Mouse (Mus musculus) midbrain, postnatal 0 days (tissue): ENCODE results near the gene Me3. TPM values are rescaled to one million over a fixed set of nuclear protein-coding genes. Genes with fewer than 3 reads are reported as not detected.

Experiments
- ATAC-seq: fragments of 200-750 bp; cut with Nextera tagmentation; 2 replicates; pipeline ENCODE4 v1.8.0; 2017; ENCODE audit warnings: moderate number of reproducible peaks, mild to moderate bottlenecking, moderate TSS enrichment, moderate library complexity; ENCODE audit not compliant: low FRiP score
- DNase-seq: peaks from one replicate; pipeline ENCODE4 v3.0.0-alpha.2; 2015; ENCODE audit warnings: low spot score
- H3K27ac ChIP-seq: fragments of 300-500 bp; sonication (generic); 2 replicates; pipeline ENCODE4 v1.5.1; 2014; ENCODE audit warnings: low read depth, mild to moderate bottlenecking, low read length, mixed read lengths
- H3K27me3 ChIP-seq: fragments of 300-500 bp; sonication (generic); 2 replicates; pipeline ENCODE4 v1.6.1; 2014; ENCODE audit warnings: low read length, control low read depth, mixed read lengths; ENCODE audit not compliant: insufficient read depth
- H3K36me3 ChIP-seq: fragments of 300-500 bp; sonication (generic); 2 replicates; pipeline ENCODE4 v1.6.1; 2014; ENCODE audit warnings: low read length, control low read depth, mixed read lengths; ENCODE audit not compliant: insufficient read depth
- H3K4me1 ChIP-seq: fragments of 300-500 bp; sonication (generic); 2 replicates; pipeline ENCODE4 v1.6.1; 2014; ENCODE audit warnings: mild to moderate bottlenecking, control low read depth, antibody characterized with exemption, low read length, mixed read lengths; ENCODE audit not compliant: insufficient read depth
- H3K4me2 ChIP-seq: fragments of 300-500 bp; sonication (generic); 2 replicates; pipeline ENCODE4 v1.6.1; 2014; ENCODE audit warnings: low read depth, mild to moderate bottlenecking, low read length, mixed read lengths; ENCODE audit not compliant: poor library complexity, severe bottlenecking
- H3K4me3 ChIP-seq: fragments of 300-500 bp; sonication (generic); 2 replicates; pipeline ENCODE4 v1.5.1; 2014; ENCODE audit warnings: low read depth, mild to moderate bottlenecking, low read length, moderate library complexity
- H3K9ac ChIP-seq: fragments of 300-500 bp; sonication (generic); replicated peaks from 2 replicates; pipeline ENCODE4 v1.6.1; 2014; ENCODE audit warnings: mild to moderate bottlenecking, low read length, moderate library complexity, mixed read lengths; ENCODE audit not compliant: poor library complexity, severe bottlenecking
- H3K9me3 ChIP-seq: fragments of 300-500 bp; sonication (generic); 2 replicates; pipeline ENCODE4 v1.6.1; 2016; ENCODE audit warnings: low read length, control low read depth
- CTCF ChIP-seq: IDR thresholded peaks from 2 replicates; pipeline ENCODE4 v1.5.1; 2016; ENCODE audit warnings: antibody characterized with exemption, mild to moderate bottlenecking
- WGBS: fragments of 180-500 bp; shearing (Covaris S2); extraction: QIAGEN DNeasy Blood & Tissue Kit; methylation state at CpG from one replicate; pipeline ENCODE4 v1.1.7; 2014; 5-methylcytosine and 5-hydroxymethylcytosine counted together
- polyA plus RNA-seq: library from polyadenylated mRNA; unstranded; fragments of >200 nt; fragmentation: Nextera tagmentation; extraction: Ambion mirVana; gene quantifications from 2 replicates; pipeline ENCODE4 v1.2.1, GENCODE M21; 2015
- total RNA-seq: library from RNA; depleted of rRNA; stranded (reverse); fragments of >200 nt; gene quantifications from 2 replicates; pipeline ENCODE4 v1.2.3, GENCODE M21; 2014

Me3 gene
- total and polyA plus RNA-seq, 2 experiments from 2014 or later = 23.7 to 25.2 TPM

- TF ChIP-seq CTCF = no peak
- peak; percentile 40 for DNase-seq
Measured at GRCm38 (mm10) chr7:89766678-89767508, 134.7 kb downstream of the Me3 start.

GRCm38 (mm10) chr7:89769106-89769896 lies 137.1 kb downstream of the Me3 start:
- DNase-seq = no peak
- H3K27me3 ChIP-seq = no peaks in the 10 kb centered on the region
- no peaks in the 10 kb centered on the region for H3K4me1 ChIP-seq
- no peak overlapping the region for H3K27ac ChIP-seq
- TF ChIP-seq CTCF = no peak
- H3K9ac ChIP-seq = no peak overlapping the region
- no peak overlapping the region for H3K4me2 ChIP-seq
- no peak for ATAC-seq
- no peaks in the 10 kb centered on the region for H3K9me3 ChIP-seq
- no peaks in the 10 kb centered on the region for H3K36me3 ChIP-seq
- 37% methylated on average over 9 of the region's 9 CpGs for WGBS
- H3K4me3 ChIP-seq = no peak overlapping the region

More at GRCm38 (mm10) chr7:89766678-89767508, 134.7 kb downstream of the Me3 start:
- H3K4me3 ChIP-seq = no peak overlapping the region
- no peaks in the 10 kb centered on the region for H3K9me3 ChIP-seq
- 0 out of 2 replicates have a peak, but pooled peaks have one; percentile 23 for ATAC-seq
- H3K4me2 ChIP-seq = no peak overlapping the region
- H3K9ac ChIP-seq = no peak overlapping the region
- no peak overlapping the region for H3K27ac ChIP-seq
- no peaks in the 10 kb centered on the region for H3K27me3 ChIP-seq
- no peaks in the 10 kb centered on the region for H3K4me1 ChIP-seq
- WGBS = 17% methylated on average over 5 of the region's 5 CpGs
- H3K36me3 ChIP-seq = no peaks in the 10 kb centered on the region

GRCm38 (mm10) chr7:89770021-89770420 lies 137.8 kb downstream of the Me3 start:
- no peak for TF ChIP-seq CTCF
- WGBS = 38% methylated on average over 6 of the region's 6 CpGs
- ATAC-seq = no peak
- Histone ChIP-seq H3K9me3 (no peaks in the 10 kb centered on the region), H3K4me2 (no peak overlapping the region), H3K4me3 (no peak overlapping the region), H3K27me3 (no peaks in the 10 kb centered on the region), H3K9ac (no peak overlapping the region), H3K36me3 (no peaks in the 10 kb centered on the region), H3K27ac (no peak overlapping the region), H3K4me1 (no peaks in the 10 kb centered on the region)
- DNase-seq = peak; percentile 28

GRCm38 (mm10) chr7:89772906-89773305 lies 140.7 kb downstream of the Me3 start:
- Histone ChIP-seq H3K36me3 (no peaks in the 10 kb centered on the region), H3K4me2 (no peak overlapping the region), H3K9me3 (no peaks in the 10 kb centered on the region), H3K27ac (no peak overlapping the region), H3K4me1 (no peaks in the 10 kb centered on the region; the same call in 1 of the 2 replicates), H3K4me3 (no peak overlapping the region), H3K9ac (no peak overlapping the region), H3K27me3 (no peaks in the 10 kb centered on the region)
- ATAC-seq (no peak), DNase-seq (no peak)
- no peak for TF ChIP-seq CTCF
- 88% methylated on average over 5 of the region's 5 CpGs for WGBS

- no peak for TF ChIP-seq CTCF
- Histone ChIP-seq H3K4me3 (no peak overlapping the region), H3K4me1 (no peaks in the 10 kb centered on the region; the same call in 1 of the 2 replicates), H3K9ac (no peak overlapping the region), H3K36me3 (no peaks in the 10 kb centered on the region), H3K27ac (no peak overlapping the region), H3K27me3 (no peaks in the 10 kb centered on the region), H3K9me3 (no peaks in the 10 kb centered on the region), H3K4me2 (no peak overlapping the region)
- DNase-seq (no peak), ATAC-seq (no peak)
- 67% methylated on average over 3 of the region's 3 CpGs for WGBS
Measured at GRCm38 (mm10) chr7:89773352-89773921, 141.2 kb downstream of the Me3 start.
